Mouse (Mus musculus) WW6 (cell line): ENCODE data around the gene Myh13.

Experiments
- DNase-seq: peaks from one replicate; pipeline ENCODE4 v3.0.0-alpha.2; 2013; ENCODE audit warnings: low read depth, low spot score

Myh13 gene

GRCm38 (mm10) chr11:67390679-67391384, 69.4 kb downstream of the Myh13 start:
- no peak for DNase-seq

- DNase-seq, result no peak
These were observed 70.9 kb downstream of the Myh13 start for GRCm38 (mm10) chr11:67392369-67392768.

- no peak for DNase-seq
These were observed 79.5 kb downstream of the Myh13 start for GRCm38 (mm10) chr11:67400956-67401355.

- no peak for DNase-seq
These were observed 93.0 kb downstream of the Myh13 start for GRCm38 (mm10) chr11:67414346-67414940.
